Mouse (Mus musculus): Measurements from ENCODE around the gene Cyp2d10.
"Not testable (repeated sequence)": the region's sequence is repeated elsewhere in the genome, so short reads cannot be mapped to it uniquely, and the experiment has no call there.

The Cyp2d10 gene

DNA sequence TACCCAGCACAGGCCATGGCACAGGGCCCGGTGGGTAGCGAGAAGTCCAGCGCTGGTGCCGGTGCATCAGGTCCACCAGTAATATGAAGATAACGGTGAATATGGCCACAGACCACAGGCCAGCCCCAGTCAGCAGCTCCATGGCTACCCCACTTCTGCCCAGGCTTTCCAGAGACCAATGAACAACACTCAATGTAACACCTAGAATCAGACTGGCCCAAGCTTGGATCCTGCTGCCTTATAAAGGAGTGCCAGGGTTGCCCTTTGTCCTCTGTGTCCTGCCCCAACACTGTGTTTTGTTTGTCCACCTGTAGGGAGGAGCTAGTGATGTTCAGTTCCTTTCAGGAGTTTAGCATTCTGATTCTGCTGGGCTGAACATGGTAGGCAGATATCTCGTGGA is at the start of gene Cyp2d10:
TSS of gene Cyp2d10 (minus strand) at position 215 of the 400 bp plus-strand sequence.
- DNase-seq (ENCODE audit: low spot score in 2 of 2), result no peak

GRCm38 (mm10) chr15:82456086-82456790 is 49.2 kb upstream of the Cyp2d10 start:
- DNase-seq (ENCODE audit: low spot score in 2 of 2), result not testable (repeated sequence)

GRCm38 (mm10) chr15:82453501-82453900 is 46.5 kb upstream of the Cyp2d10 start:
- DNase-seq (ENCODE audit: low spot score in 2 of 2), result not testable (repeated sequence)

GRCm38 (mm10) chr15:82452133-82452532 is 45.1 kb upstream of the Cyp2d10 start:
- not testable (repeated sequence) for DNase-seq (ENCODE audit: low spot score in 2 of 2)

- not testable (repeated sequence) for DNase-seq (ENCODE audit: low spot score in 2 of 2)
Observed at GRCm38 (mm10) chr15:82450045-82450444, 43.0 kb upstream of the Cyp2d10 start.

DNA sequence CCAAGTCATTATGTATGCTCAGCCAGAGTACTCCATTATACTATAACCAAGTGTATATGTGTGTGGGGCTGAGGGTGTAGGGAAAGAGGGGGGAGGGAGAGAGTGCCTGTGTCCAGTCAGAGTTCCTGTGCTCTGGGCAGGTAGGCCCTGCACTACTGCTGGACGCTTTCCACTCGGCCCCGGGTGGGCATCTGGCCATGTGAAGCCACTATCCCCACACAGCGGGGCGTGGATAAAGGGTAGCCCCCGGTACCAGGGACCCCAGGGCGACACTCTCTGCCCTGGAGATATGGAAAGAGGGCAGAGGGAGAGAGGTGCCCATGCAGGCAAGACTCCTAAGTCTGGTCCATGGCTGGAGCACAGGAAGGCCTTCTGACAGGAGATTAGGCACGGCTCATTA is 38.2 kb upstream of the Cyp2d10 start:
- no peak for DNase-seq (ENCODE audit: low spot score in 2 of 2)

DNA sequence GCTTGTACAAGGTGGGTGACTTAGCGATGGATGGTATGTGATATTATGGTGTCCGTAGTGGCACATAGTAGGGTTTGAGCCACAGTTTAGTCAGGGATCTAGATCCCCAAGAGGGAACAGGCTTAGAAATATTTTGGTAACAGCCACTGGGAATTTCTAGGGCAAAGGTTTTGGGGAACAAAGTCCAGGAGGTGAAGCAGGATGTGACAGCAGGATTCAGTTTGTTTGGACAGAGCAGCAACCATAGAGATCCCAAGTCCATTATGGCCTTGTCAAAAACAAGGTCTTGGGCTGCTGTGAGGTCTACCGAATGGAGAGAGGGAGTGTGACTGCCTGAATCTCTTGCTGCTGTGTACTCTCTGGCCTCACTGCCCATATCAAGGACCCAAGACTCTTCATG is 36.7 kb upstream of the Cyp2d10 start:
- no peak for DNase-seq (ENCODE audit: low spot score in 2 of 2)

GRCm38 (mm10) chr15:82437975-82438617 is 31.1 kb upstream of the Cyp2d10 start:
- no peak for DNase-seq (ENCODE audit: low spot score in 2 of 2)

DNA sequence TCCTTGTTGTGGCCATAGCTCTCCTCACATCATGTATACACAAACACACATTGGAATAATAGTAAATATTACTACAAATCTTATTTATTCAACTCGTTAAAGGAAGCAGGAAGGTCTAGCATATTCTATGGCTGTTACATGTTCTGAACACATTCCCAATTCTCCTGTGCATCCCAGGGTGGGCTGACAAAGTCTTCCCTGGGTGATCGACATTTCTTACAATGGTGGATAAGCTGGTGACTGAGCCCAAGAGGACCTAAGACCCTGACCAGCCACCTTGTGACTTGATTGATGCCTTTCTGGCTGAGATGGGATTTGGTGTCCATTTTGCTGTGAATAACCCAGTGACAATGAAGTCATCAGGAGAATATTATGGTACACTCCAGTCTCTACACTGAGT is 28.6 kb upstream of the Cyp2d10 start:
- DNase-seq (ENCODE audit: low spot score in 2 of 2), result no peak

GRCm38 (mm10) chr15:82435011-82435410 is 28.0 kb upstream of the Cyp2d10 start:
- no peak for DNase-seq (ENCODE audit: low spot score in 2 of 2)

DNA sequence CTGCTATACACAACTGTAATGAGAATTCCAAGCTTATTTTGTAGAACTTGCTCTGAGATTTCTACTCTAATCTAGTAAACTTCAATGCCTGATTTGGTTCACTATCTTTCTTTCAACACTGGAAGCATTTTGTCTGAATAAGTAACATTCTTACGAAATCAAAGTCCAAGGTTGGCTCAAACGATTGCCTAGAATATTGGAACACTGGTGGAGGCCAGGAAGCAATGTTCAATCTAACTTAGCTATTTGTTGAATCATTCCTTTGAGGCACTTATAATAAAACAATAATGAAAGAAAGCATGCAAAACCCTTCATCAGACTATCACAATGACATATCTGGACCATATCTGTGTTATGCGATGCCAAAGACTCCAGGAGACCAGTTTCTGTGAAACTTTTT is 27.5 kb upstream of the Cyp2d10 start:
- DNase-seq (ENCODE audit: low spot score in 2 of 2), result no peak

DNA sequence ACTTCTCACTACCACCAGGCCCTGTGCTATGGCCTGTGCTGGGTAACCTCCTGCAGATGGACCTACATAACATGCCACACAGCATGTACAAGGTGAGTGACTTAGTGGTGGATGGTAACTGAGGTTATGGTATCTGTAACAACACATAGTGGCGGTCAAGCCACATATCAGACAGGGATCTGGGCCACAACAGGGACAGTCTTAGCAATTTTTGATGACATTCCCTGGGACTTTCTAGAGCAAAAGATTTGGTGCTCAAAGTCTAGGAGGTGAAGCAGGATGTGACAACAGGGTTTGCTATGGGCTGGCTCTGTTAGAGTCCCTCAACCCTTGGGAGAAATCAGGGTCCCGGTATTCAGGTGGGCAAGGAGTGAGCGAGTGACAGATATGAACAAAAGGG is 26.6 kb upstream of the Cyp2d10 start:
- DNase-seq (ENCODE audit: low spot score in 2 of 2), result no peak

DNA sequence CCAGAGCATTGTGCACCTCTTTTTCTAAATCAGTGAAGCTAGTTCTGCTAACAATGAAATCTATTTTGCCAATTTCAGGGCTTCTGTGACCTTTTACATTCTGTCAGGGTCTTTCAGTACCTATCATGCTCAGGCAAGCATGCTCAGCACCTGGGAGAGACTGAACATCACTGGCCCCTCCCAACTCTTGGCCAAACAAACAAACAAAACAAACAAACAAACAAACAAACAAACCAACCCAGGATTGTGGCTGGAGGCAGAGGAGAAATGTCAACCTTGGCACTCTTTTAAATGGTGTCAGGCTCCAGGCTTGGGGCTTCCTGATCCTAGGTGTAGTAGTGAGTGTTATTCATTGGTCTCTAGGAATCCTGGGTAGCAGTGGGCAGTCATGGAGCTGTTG is 26.1 kb upstream of the Cyp2d10 start, which contains the start of gene Cyp2d9:
TSS of gene Cyp2d9 (plus strand) at position 301 of the 400 bp plus-strand sequence.
- no peak for DNase-seq (ENCODE audit: low spot score in 2 of 2)

DNA sequence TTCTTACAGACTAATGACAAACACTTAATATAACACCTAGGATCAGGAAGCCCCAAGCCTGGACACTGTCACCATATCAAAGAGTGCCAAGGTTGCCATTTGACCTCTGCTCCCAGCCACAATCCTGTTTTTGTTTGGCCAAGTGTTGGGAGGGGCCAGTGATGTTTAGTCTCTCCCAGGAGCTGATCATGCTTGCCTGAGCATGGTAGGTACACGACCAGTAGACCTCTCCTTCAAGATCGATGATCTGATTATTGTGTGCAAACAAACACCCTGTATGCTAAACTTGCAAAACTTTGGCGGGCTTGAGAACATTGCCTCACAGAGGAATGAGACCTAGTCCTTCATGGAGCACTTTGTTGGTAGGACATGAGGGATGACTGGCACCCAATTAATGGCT is 16.5 kb upstream of the Cyp2d10 start:
- DNase-seq (ENCODE audit: low spot score in 2 of 2), result no peak

GRCm38 (mm10) chr15:82422935-82423334 is 15.9 kb upstream of the Cyp2d10 start:
- no peak for DNase-seq (ENCODE audit: low spot score in 2 of 2)

DNA sequence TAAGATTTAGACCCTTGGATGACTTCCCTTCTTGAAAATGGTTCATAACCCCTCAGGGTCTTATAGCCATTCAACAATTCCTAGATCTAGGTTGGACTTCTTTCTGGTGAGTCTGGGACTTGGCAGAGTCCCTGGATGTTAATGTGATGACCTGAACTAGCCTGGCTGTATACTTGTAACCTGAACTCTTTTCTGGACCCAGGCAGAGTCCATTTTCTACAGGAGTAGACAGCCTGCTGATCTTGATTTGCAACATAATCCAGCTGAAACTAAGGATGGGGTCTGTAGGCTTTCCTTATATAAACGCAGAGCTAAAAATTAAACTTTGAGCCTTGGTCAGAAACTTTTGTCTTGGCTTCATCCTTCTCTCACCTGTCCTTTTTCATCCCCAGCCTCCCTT is 11.6 kb upstream of the Cyp2d10 start:
- no peak for DNase-seq (ENCODE audit: low spot score in 2 of 2)

- peak; percentile 28 to 50 for DNase-seq (ENCODE audit: low spot score in 2 of 2)
Observed at GRCm38 (mm10) chr15:82416797-82417789, 10.1 kb upstream of the Cyp2d10 start.

GRCm38 (mm10) chr15:82407536-82407935 is 541 bp upstream of the Cyp2d10 start:
- no peak for DNase-seq (ENCODE audit: low spot score in 2 of 2)

DNA sequence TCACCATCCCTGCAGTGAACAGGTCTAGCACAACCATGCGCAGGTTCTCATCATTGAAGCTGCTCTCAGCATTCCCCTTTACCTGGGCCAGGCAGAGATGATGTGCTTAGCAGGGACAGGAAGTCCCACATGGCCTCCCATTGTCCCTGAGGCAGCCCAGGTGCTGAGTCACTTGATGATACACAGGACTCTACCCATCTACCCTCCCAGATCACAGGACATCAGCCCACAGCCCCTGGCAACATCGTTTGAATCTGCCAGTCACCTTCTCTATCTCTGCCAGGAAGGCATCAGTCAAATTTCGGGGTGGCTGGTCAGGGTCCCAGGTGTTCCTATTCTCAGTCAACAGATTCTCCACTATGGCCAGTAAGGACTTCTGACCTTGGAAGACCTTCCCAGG is 2.8 kb downstream of the Cyp2d10 start:
- DNase-seq (ENCODE audit: low spot score in 2 of 2), result no peak

- DNase-seq (ENCODE audit: low spot score in 2 of 2), result no peak
Observed at GRCm38 (mm10) chr15:82403606-82404005, 3.4 kb downstream of the Cyp2d10 start.

DNA sequence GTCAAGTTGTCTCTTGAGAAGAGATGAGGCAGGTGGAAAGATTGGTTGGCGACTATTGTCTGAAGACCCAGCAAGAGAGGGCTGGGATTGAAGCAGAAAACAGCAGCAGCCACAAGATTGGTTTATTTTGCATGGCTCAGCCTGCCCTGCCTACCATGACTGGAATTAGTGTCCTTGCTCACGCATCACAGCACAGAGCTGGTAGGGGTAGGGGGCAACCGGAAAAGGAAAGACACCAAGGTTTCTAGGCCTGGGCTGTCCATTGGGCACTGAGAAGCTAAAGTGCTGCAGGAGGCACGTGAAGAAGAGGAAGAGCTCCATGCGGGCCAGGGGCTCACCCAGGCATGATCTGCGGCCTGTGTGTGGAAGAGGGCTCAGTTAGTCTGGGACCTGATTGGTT is 4.3 kb downstream of the Cyp2d10 start:
- no peak for DNase-seq (ENCODE audit: low spot score in 2 of 2)

GRCm38 (mm10) chr15:82402106-82402505 is 4.9 kb downstream of the Cyp2d10 start:
- no peak for DNase-seq (ENCODE audit: low spot score in 2 of 2)

Data from spleen, postnatal 14 days (tissue).